Mouse (Mus musculus) stomach, embryonic 15.5 days (tissue): Measurements from ENCODE around the gene Epop. TPM values are rescaled to one million over a fixed set of nuclear protein-coding genes. Genes with fewer than 3 reads are reported as not detected.

ENCODE experiments used
- ATAC-seq: fragments of 200-750 bp; cut with Nextera tagmentation; 2 replicates; pipeline ENCODE4 v1.8.0; 2017; ENCODE audit warnings: low read depth, moderate number of reproducible peaks, moderate TSS enrichment; ENCODE audit not compliant: insufficient read depth, low FRiP score
- H3K27ac ChIP-seq: fragments of 300-500 bp; sonication (generic); 2 replicates; pipeline ENCODE4 v1.5.1; 2015; ENCODE audit warnings: mild to moderate bottlenecking, inconsistent platforms
- H3K27me3 ChIP-seq: fragments of 300-500 bp; sonication (generic); replicated peaks from 2 replicates; pipeline ENCODE4 v1.6.1; 2015; ENCODE audit warnings: inconsistent platforms
- H3K36me3 ChIP-seq: fragments of 300-500 bp; sonication (generic); 2 replicates; pipeline ENCODE4 v1.6.1; 2015; ENCODE audit warnings: inconsistent platforms
- H3K4me1 ChIP-seq: fragments of 300-500 bp; sonication (generic); 2 replicates; pipeline ENCODE4 v1.6.1; 2015; ENCODE audit warnings: inconsistent platforms
- H3K4me2 ChIP-seq: fragments of 300-500 bp; sonication (generic); 2 replicates; pipeline ENCODE4 v1.6.1; 2015; ENCODE audit warnings: mild to moderate bottlenecking, inconsistent platforms
- H3K4me3 ChIP-seq: fragments of 300-500 bp; sonication (generic); replicated peaks from 2 replicates; pipeline ENCODE4 v1.5.1; 2015; ENCODE audit warnings: inconsistent platforms
- H3K9ac ChIP-seq: fragments of 300-500 bp; sonication (generic); 2 replicates; pipeline ENCODE4 v1.6.1; 2015; ENCODE audit warnings: inconsistent platforms
- H3K9me3 ChIP-seq: fragments of 300-500 bp; sonication (generic); 2 replicates; pipeline ENCODE4 v1.6.1; 2016; ENCODE audit warnings: inconsistent platforms
- WGBS: fragments of 180-500 bp; shearing (Covaris S2); methylation state at CpG from one replicate; pipeline ENCODE4 v1.1.7; 2015; 5-methylcytosine and 5-hydroxymethylcytosine counted together
- polyA plus RNA-seq: library from polyadenylated mRNA; unstranded; fragments of >200 nt; fragmentation: Nextera tagmentation; extraction: Ambion mirVana; gene quantifications from 2 replicates; pipeline ENCODE4 v1.2.1, GENCODE M21; 2015

The Epop gene
- polyA plus RNA-seq, 1 experiment from 2014 or later, result 3.7 TPM

DNA sequence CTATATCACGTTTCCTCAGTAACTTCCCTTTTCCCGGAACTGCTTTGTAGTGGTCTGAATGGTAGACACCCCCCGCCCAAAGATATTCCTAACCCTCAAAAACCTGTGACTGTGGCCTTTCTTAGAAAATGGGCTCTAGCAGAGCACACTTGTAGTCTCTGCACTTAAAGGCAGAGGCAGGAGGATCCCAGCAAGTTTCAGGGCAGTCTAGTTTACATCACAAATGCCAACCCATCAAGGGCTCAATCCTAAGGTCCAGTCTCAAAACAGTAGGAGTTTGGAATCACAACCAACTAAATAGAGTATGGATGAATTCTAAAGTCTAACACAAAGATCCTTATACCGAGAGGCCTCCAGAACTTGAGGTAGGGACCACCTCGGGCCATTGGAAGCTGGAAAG is 4.0 kb downstream of the Epop start:
- H3K27me3 ChIP-seq, result peaks cover 65% of the 10 kb centered on the region
- no peak overlapping the region for H3K4me3 ChIP-seq
- no peak for ATAC-seq
- H3K4me2 ChIP-seq, result no peak overlapping the region
- H3K4me1 ChIP-seq, result peaks cover 24% of the 10 kb centered on the region
- 74% methylated on average over 5 of the region's 5 CpGs for WGBS
- H3K36me3 ChIP-seq, result no peaks in the 10 kb centered on the region
- H3K9me3 ChIP-seq, result no peaks in the 10 kb centered on the region
- no peak overlapping the region for H3K27ac ChIP-seq
- H3K9ac ChIP-seq, result no peak overlapping the region

GRCm38 (mm10) chr11:97623166-97623565 is 6.3 kb downstream of the Epop start:
- Histone ChIP-seq H3K9ac (no peak overlapping the region), H3K4me3 (no peak overlapping the region), H3K4me1 (peaks cover 8% of the 10 kb centered on the region), H3K4me2 (no peak overlapping the region), H3K36me3 (no peaks in the 10 kb centered on the region), H3K27me3 (peaks cover 45% of the 10 kb centered on the region), H3K27ac (no peak overlapping the region), H3K9me3 (no peaks in the 10 kb centered on the region)
- ATAC-seq, result no peak
- 58% methylated on average over 9 of the region's 9 CpGs for WGBS

GRCm38 (mm10) chr11:97622440-97622839 is 7.1 kb downstream of the Epop start:
- Histone ChIP-seq H3K4me1 (peaks cover 2% of the 10 kb centered on the region), H3K36me3 (no peaks in the 10 kb centered on the region), H3K9ac (no peak overlapping the region), H3K4me3 (no peak overlapping the region), H3K9me3 (no peaks in the 10 kb centered on the region), H3K27me3 (peaks cover 42% of the 10 kb centered on the region), H3K27ac (no peak overlapping the region), H3K4me2 (no peak overlapping the region)
- WGBS, result 4% methylated on average over 6 of the region's 6 CpGs
- ATAC-seq, result no peak

GRCm38 (mm10) chr11:97619391-97619795 is 10.1 kb downstream of the Epop start:
- peaks cover 24% of the 10 kb centered on the region for H3K27me3 ChIP-seq

GRCm38 (mm10) chr11:97618368-97618767 is 11.1 kb downstream of the Epop start:
- no peaks in the 10 kb centered on the region for H3K36me3 ChIP-seq
- H3K9ac ChIP-seq, result no peak overlapping the region
- 33% methylated on average over 11 of the region's 11 CpGs for WGBS
- H3K4me2 ChIP-seq, result no peak overlapping the region
- no peaks in the 10 kb centered on the region for H3K9me3 ChIP-seq
- no peak for ATAC-seq
- H3K4me1 ChIP-seq, result no peaks in the 10 kb centered on the region
- H3K4me3 ChIP-seq, result no peak overlapping the region
- H3K27ac ChIP-seq, result no peak overlapping the region
- peaks cover 17% of the 10 kb centered on the region for H3K27me3 ChIP-seq

More at GRCm38 (mm10) chr11:97619391-97619795, 10.1 kb downstream of the Epop start:
- H3K4me3 ChIP-seq, result no peak overlapping the region
- no peak overlapping the region for H3K4me2 ChIP-seq
- WGBS, result 53% methylated on average over 5 of the region's 5 CpGs
- H3K27ac ChIP-seq, result no peak overlapping the region
- no peaks in the 10 kb centered on the region for H3K9me3 ChIP-seq
- no peaks in the 10 kb centered on the region for H3K4me1 ChIP-seq
- no peaks in the 10 kb centered on the region for H3K36me3 ChIP-seq
- no peak overlapping the region for H3K9ac ChIP-seq
- ATAC-seq, result no peak

GRCm38 (mm10) chr11:97615276-97615675 is 14.2 kb downstream of the Epop start:
- H3K4me3 ChIP-seq, result no peak overlapping the region
- H3K9me3 ChIP-seq, result no peaks in the 10 kb centered on the region
- WGBS, result 67% methylated on average over 4 of the region's 4 CpGs

GRCm38 (mm10) chr11:97611076-97611475 is 18.4 kb downstream of the Epop start:
- H3K4me3 ChIP-seq, result no peak overlapping the region
- H3K4me2 ChIP-seq, result no peak overlapping the region
- no peaks in the 10 kb centered on the region for H3K27me3 ChIP-seq
- H3K36me3 ChIP-seq, result no peaks in the 10 kb centered on the region
- no peaks in the 10 kb centered on the region for H3K9me3 ChIP-seq
- H3K27ac ChIP-seq, result no peak overlapping the region
- 61% methylated on average over 8 of the region's 8 CpGs for WGBS
- no peak overlapping the region for H3K9ac ChIP-seq
- no peak for ATAC-seq
- no peaks in the 10 kb centered on the region for H3K4me1 ChIP-seq

More at GRCm38 (mm10) chr11:97615276-97615675, 14.2 kb downstream of the Epop start:
- H3K27ac ChIP-seq, result no peak overlapping the region
- ATAC-seq, result no peak
- no peaks in the 10 kb centered on the region for H3K36me3 ChIP-seq
- no peaks in the 10 kb centered on the region for H3K4me1 ChIP-seq
- H3K27me3 ChIP-seq, result peaks cover 14% of the 10 kb centered on the region
- no peak overlapping the region for H3K4me2 ChIP-seq
- H3K9ac ChIP-seq, result no peak overlapping the region

- ATAC-seq, result no peak
- Histone ChIP-seq H3K27me3 (no peaks in the 10 kb centered on the region), H3K9me3 (no peaks in the 10 kb centered on the region), H3K4me3 (no peak overlapping the region), H3K36me3 (no peaks in the 10 kb centered on the region), H3K9ac (no peak overlapping the region), H3K4me1 (no peaks in the 10 kb centered on the region), H3K4me2 (no peak overlapping the region), H3K27ac (no peak overlapping the region)
- 72% methylated on average over 13 of the region's 13 CpGs for WGBS
These were observed 19.8 kb downstream of the Epop start for GRCm38 (mm10) chr11:97609743-97610142.

- Histone ChIP-seq H3K4me1 (no peaks in the 10 kb centered on the region), H3K9me3 (no peaks in the 10 kb centered on the region), H3K27me3 (no peaks in the 10 kb centered on the region), H3K36me3 (no peaks in the 10 kb centered on the region), H3K4me2 (no peak overlapping the region), H3K27ac (no peak overlapping the region), H3K9ac (no peak overlapping the region), H3K4me3 (no peak overlapping the region)
- no peak for ATAC-seq
- WGBS, result 56% methylated on average over 4 of the region's 4 CpGs
These were observed 20.6 kb downstream of the Epop start for GRCm38 (mm10) chr11:97608933-97609332.

DNA sequence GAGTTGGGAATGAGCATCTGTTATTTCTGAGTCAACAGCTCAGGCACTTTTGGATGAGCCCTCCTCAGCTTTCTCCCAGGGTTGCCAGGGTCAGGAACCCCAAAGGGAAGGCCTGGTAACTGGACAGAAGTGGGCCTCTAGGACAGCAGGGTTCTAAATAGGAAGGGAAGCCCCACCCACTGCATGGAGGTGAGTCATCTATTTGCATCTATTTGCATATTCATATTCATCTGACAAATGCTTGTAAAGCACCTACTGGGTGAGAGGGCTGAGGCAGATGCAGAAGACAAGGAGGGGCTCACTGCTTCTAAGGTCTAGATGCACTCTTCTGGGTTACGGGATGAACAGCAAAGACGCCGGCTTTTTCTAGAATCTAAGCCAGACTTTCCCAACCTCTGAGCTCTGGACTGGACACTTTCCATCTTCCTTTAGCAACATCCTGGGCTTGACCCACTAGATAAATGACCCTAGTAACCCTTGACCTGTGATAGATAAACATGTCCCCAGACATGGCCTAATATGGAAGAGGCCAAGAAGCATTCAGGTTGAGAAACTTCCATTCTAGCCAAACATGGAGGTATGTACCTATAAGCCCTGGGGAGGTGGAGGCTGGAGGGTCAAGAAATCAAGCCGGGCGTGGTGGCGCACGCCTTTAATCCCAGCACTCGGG is 22.3 kb downstream of the Epop start:
- no peaks in the 10 kb centered on the region for H3K9me3 ChIP-seq
- H3K36me3 ChIP-seq, result no peaks in the 10 kb centered on the region
- H3K4me2 ChIP-seq, result no peak overlapping the region
- no peak overlapping the region for H3K27ac ChIP-seq
- H3K4me3 ChIP-seq, result no peak overlapping the region
- no peak overlapping the region for H3K9ac ChIP-seq
- no peaks in the 10 kb centered on the region for H3K27me3 ChIP-seq
- 90% methylated on average over 8 of the region's 8 CpGs for WGBS
- no peak for ATAC-seq
- no peaks in the 10 kb centered on the region for H3K4me1 ChIP-seq

DNA sequence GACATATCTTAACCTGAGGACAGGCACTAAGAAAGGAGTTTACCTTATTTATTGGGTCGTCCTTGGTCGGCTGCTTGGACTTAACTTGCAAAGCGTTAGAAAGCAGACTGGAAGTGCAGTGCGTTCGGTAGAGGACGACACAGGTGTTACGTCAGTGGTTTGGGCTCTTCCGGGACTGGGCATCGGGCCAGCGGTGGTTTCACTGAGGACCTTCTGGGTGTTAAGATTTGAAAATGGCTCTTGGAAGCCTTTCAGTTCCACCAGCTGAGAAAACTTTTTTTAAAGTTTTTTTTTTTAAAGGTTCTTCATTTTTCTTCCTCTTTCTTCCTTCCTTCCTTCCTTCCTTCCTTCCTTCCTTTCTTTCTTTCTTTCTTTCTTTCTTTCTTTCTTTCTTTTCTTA is 25.6 kb downstream of the Epop start:
- Histone ChIP-seq H3K36me3 (no peaks in the 10 kb centered on the region), H3K27me3 (no peaks in the 10 kb centered on the region), H3K4me3 (no peak overlapping the region), H3K9ac (no peak overlapping the region), H3K4me2 (no peak overlapping the region), H3K27ac (no peak overlapping the region), H3K4me1 (no peaks in the 10 kb centered on the region), H3K9me3 (no peaks in the 10 kb centered on the region)
- no peak for ATAC-seq
- WGBS, result 62% methylated on average over 10 of the region's 10 CpGs

DNA sequence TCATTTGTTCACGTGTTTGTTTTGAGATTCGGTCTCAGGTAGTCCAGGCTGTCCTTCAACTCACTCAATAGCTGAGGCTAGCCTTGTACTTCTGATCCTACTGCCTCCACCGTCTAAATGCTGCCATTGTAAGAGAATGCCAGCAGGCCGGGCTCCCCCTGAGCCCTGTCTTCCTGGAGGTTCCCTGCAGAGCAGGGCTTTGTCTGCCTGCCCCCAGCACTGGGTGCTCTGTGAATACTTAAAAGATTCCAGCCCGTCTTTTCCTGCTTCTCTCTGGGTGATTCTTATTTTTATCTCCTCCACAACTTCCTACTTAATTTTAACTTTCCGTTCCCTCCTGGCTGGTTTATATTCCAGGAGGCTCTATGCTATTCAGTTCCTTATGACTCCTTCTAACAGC is 27.3 kb downstream of the Epop start:
- no peaks in the 10 kb centered on the region for H3K27me3 ChIP-seq
- H3K36me3 ChIP-seq, result no peaks in the 10 kb centered on the region
- 31% methylated on average over 6 of the region's 6 CpGs for WGBS
- no peak overlapping the region for H3K4me2 ChIP-seq
- H3K27ac ChIP-seq, result no peak overlapping the region
- no peak for ATAC-seq
- no peak overlapping the region for H3K4me3 ChIP-seq
- no peaks in the 10 kb centered on the region for H3K9me3 ChIP-seq
- H3K9ac ChIP-seq, result no peak overlapping the region
- no peaks in the 10 kb centered on the region for H3K4me1 ChIP-seq

DNA sequence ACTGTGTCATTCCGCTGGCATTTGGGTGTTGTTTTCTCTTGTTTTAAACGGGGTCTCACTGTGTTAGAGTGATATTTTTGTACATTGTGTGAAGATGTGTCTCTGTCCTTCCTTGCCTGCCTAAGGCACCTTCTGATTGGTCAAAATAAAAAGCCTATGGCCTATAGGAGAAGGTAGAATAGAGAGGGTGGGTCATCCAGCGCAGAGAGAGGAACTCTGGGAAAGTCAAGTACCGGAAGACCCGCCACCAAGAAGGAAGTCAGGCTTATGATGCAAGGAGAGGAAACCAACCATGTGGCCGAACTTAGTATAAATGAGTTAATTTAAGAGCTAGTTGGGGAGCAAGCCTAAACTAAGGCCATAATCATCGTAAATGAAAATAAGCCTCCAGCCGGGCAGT is 30.4 kb downstream of the Epop start:
- no peaks in the 10 kb centered on the region for H3K36me3 ChIP-seq
- WGBS, result 88% methylated on average over 8 of the region's 8 CpGs
- H3K27ac ChIP-seq, result no peak overlapping the region
- ATAC-seq, result no peak
- H3K9me3 ChIP-seq, result no peaks in the 10 kb centered on the region
- no peak overlapping the region for H3K9ac ChIP-seq
- H3K4me2 ChIP-seq, result no peak overlapping the region
- H3K4me3 ChIP-seq, result no peak overlapping the region
- H3K27me3 ChIP-seq, result no peaks in the 10 kb centered on the region
- H3K4me1 ChIP-seq, result no peaks in the 10 kb centered on the region
